Mouse (Mus musculus) midbrain, embryonic 15.5 days (tissue): ENCODE results near the gene Dcaf5. TPM values are rescaled to one million over a fixed set of nuclear protein-coding genes. Genes with fewer than 3 reads are reported as not detected.

Source experiments
- ATAC-seq: fragments of 200-750 bp; cut with Nextera tagmentation; replicated peaks from 2 replicates; pipeline ENCODE4 v1.8.0; 2017; ENCODE audit warnings: moderate TSS enrichment
- H3K27ac ChIP-seq: fragments of 300-500 bp; sonication (generic); 2 replicates; pipeline ENCODE4 v1.5.1; 2015; ENCODE audit warnings: mild to moderate bottlenecking, inconsistent platforms
- H3K27me3 ChIP-seq: fragments of 300-500 bp; sonication (generic); replicated peaks from 2 replicates; pipeline ENCODE4 v1.6.1; 2015; ENCODE audit warnings: inconsistent platforms
- H3K36me3 ChIP-seq: fragments of 300-500 bp; sonication (generic); replicated peaks from 2 replicates; pipeline ENCODE4 v1.6.1; 2015; ENCODE audit warnings: inconsistent platforms
- H3K4me1 ChIP-seq: fragments of 300-500 bp; sonication (generic); 2 replicates; pipeline ENCODE4 v1.6.1; 2015; ENCODE audit warnings: inconsistent platforms
- H3K4me2 ChIP-seq: fragments of 300-500 bp; sonication (generic); 2 replicates; pipeline ENCODE4 v1.6.1; 2015; ENCODE audit warnings: inconsistent platforms, mild to moderate bottlenecking, moderate library complexity
- H3K4me3 ChIP-seq: fragments of 300-500 bp; sonication (generic); 2 replicates; pipeline ENCODE4 v1.5.1; 2015; ENCODE audit warnings: mild to moderate bottlenecking, inconsistent platforms
- H3K9ac ChIP-seq: fragments of 300-500 bp; sonication (generic); 2 replicates; pipeline ENCODE4 v1.6.1; 2015; ENCODE audit warnings: mild to moderate bottlenecking, inconsistent platforms
- H3K9me3 ChIP-seq: fragments of 300-500 bp; sonication (generic); 2 replicates; pipeline ENCODE4 v1.6.1; 2016; ENCODE audit warnings: inconsistent platforms
- WGBS: fragments of 180-500 bp; shearing (Covaris S2); methylation state at CpG from one replicate; pipeline ENCODE4 v1.1.7; 2015; ENCODE audit warnings: mixed read lengths; 5-methylcytosine and 5-hydroxymethylcytosine counted together
- polyA plus RNA-seq: library from polyadenylated mRNA; unstranded; fragments of >200 nt; fragmentation: Nextera tagmentation; extraction: Ambion mirVana; gene quantifications from 2 replicates; pipeline ENCODE4 v1.2.1, GENCODE M21; 2015

Gene Dcaf5
- polyA plus RNA-seq, 1 experiment from 2014 or later, result 26.6 TPM

GRCm38 (mm10) chr12:80324785-80325131 is 111.6 kb downstream of the Dcaf5 start:
- no peak for ATAC-seq
- Histone ChIP-seq H3K4me3 (no peak overlapping the region), H3K4me2 (no peak overlapping the region), H3K27me3 (no peaks in the 10 kb centered on the region), H3K9ac (no peak overlapping the region), H3K9me3 (no peaks in the 10 kb centered on the region), H3K4me1 (no peaks in the 10 kb centered on the region), H3K36me3 (no peaks in the 10 kb centered on the region), H3K27ac (no peak overlapping the region)
- WGBS, result 79% methylated on average over 1 of the region's 1 CpGs

- Histone ChIP-seq H3K4me2 (no peak overlapping the region), H3K4me3 (no peak overlapping the region), H3K4me1 (no peaks in the 10 kb centered on the region), H3K27me3 (no peaks in the 10 kb centered on the region), H3K27ac (no peak overlapping the region), H3K36me3 (no peaks in the 10 kb centered on the region), H3K9me3 (no peaks in the 10 kb centered on the region), H3K9ac (no peak overlapping the region)
- no peak for ATAC-seq
- 80% methylated on average over 9 of the region's 9 CpGs for WGBS
Measured at GRCm38 (mm10) chr12:80324051-80324784, 112.2 kb downstream of the Dcaf5 start.

GRCm38 (mm10) chr12:80323371-80324050 is 112.9 kb downstream of the Dcaf5 start:
- 64% methylated on average over 8 of the region's 8 CpGs for WGBS
- no peaks in the 10 kb centered on the region for H3K36me3 ChIP-seq
- no peaks in the 10 kb centered on the region for H3K9me3 ChIP-seq
- H3K4me2 ChIP-seq, result no peak overlapping the region
- H3K27me3 ChIP-seq, result no peaks in the 10 kb centered on the region
- H3K4me1 ChIP-seq, result no peaks in the 10 kb centered on the region
- no peak for ATAC-seq
- no peak overlapping the region for H3K9ac ChIP-seq
- H3K27ac ChIP-seq, result no peak overlapping the region
- no peak overlapping the region for H3K4me3 ChIP-seq

GRCm38 (mm10) chr12:80322494-80322893 is 113.9 kb downstream of the Dcaf5 start:
- WGBS, result 71% methylated on average over 6 of the region's 6 CpGs
- H3K9me3 ChIP-seq, result no peaks in the 10 kb centered on the region
- H3K4me3 ChIP-seq, result no peak overlapping the region
- no peaks in the 10 kb centered on the region for H3K4me1 ChIP-seq
- H3K27me3 ChIP-seq, result no peaks in the 10 kb centered on the region
- no peak overlapping the region for H3K27ac ChIP-seq
- no peak for ATAC-seq
- no peak overlapping the region for H3K4me2 ChIP-seq
- H3K36me3 ChIP-seq, result no peaks in the 10 kb centered on the region
- H3K9ac ChIP-seq, result no peak overlapping the region

DNA sequence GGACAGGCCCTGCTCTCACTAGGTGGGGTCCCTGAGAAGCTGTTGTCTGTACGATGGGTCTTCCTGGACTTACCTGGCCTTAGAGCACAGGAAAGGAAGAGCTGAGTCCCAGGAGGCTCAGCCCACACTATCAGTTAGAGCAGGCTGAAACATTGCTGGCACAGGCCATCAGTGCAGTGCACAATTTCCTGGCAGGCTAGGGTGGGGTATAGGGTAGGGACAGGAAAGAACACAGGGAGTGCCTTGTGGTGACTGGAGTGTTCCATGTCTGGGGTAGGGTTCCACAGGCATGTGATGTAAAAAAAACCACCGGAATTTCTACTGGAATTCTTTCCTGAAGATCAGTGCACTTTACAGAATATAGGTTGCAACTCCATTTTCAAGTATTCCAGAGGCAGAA is 117.3 kb downstream of the Dcaf5 start:
- Histone ChIP-seq H3K27ac (no peak overlapping the region), H3K9ac (no peak overlapping the region), H3K4me2 (no peak overlapping the region), H3K4me3 (no peak overlapping the region), H3K36me3 (no peaks in the 10 kb centered on the region), H3K4me1 (no peaks in the 10 kb centered on the region), H3K27me3 (no peaks in the 10 kb centered on the region), H3K9me3 (no peaks in the 10 kb centered on the region)
- no peak for ATAC-seq
- 82% methylated on average over 2 of the region's 2 CpGs for WGBS

GRCm38 (mm10) chr12:80315321-80315720 is 121.1 kb downstream of the Dcaf5 start:
- Histone ChIP-seq H3K9ac (no peak overlapping the region), H3K36me3 (no peaks in the 10 kb centered on the region), H3K27ac (no peak overlapping the region), H3K27me3 (no peaks in the 10 kb centered on the region), H3K9me3 (no peaks in the 10 kb centered on the region), H3K4me1 (no peaks in the 10 kb centered on the region), H3K4me2 (no peak overlapping the region), H3K4me3 (no peak overlapping the region)
- WGBS, result 93% methylated on average over 2 of the region's 2 CpGs
- no peak for ATAC-seq

GRCm38 (mm10) chr12:80311959-80312669 is 124.3 kb downstream of the Dcaf5 start:
- no peaks in the 10 kb centered on the region for H3K27me3 ChIP-seq
- no peak for ATAC-seq
- H3K36me3 ChIP-seq, result no peaks in the 10 kb centered on the region
- H3K4me1 ChIP-seq, result no peaks in the 10 kb centered on the region
- H3K9me3 ChIP-seq, result no peaks in the 10 kb centered on the region
- H3K4me2 ChIP-seq, result no peak overlapping the region
- H3K4me3 ChIP-seq, result no peak overlapping the region
- 41% methylated on average over 3 of the region's 3 CpGs for WGBS
- H3K9ac ChIP-seq, result no peak overlapping the region
- H3K27ac ChIP-seq, result no peak overlapping the region

DNA sequence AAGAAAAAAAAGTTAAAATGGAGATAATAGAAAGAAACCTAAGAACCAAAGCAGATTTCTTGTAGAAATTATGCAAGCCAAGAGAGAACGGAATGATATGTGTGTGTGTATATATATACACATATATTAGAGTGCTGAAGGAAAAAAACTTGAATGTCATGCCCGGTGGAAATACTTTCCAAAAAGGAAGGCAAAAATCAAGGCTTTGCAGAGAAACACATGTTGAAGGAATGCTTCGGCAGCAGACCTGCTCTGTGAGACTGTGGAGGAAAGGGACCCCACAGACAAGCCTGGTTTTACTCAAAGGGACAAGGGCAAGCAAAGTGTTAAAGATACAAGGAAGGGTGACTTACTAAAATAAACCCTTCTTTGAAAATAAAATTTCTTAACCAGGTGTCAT is 128.8 kb downstream of the Dcaf5 start:
- Histone ChIP-seq H3K36me3 (no peaks in the 10 kb centered on the region), H3K4me3 (no peak overlapping the region), H3K27me3 (no peaks in the 10 kb centered on the region), H3K9me3 (no peaks in the 10 kb centered on the region), H3K4me1 (no peaks in the 10 kb centered on the region), H3K9ac (no peak overlapping the region), H3K4me2 (no peak overlapping the region), H3K27ac (no peak overlapping the region)
- 90% methylated on average over 3 of the region's 3 CpGs for WGBS
- no peak for ATAC-seq

- no peak overlapping the region for H3K4me3 ChIP-seq
- no peak overlapping the region for H3K4me2 ChIP-seq
- WGBS, result 94% methylated on average over 3 of the region's 3 CpGs
- H3K27ac ChIP-seq, result no peak overlapping the region
- H3K27me3 ChIP-seq, result no peaks in the 10 kb centered on the region
- H3K9ac ChIP-seq, result no peak overlapping the region
- no peaks in the 10 kb centered on the region for H3K4me1 ChIP-seq
- ATAC-seq, result no peak
- no peaks in the 10 kb centered on the region for H3K36me3 ChIP-seq
- H3K9me3 ChIP-seq, result no peaks in the 10 kb centered on the region
Measured at GRCm38 (mm10) chr12:80304518-80304917, 131.9 kb downstream of the Dcaf5 start.

DNA sequence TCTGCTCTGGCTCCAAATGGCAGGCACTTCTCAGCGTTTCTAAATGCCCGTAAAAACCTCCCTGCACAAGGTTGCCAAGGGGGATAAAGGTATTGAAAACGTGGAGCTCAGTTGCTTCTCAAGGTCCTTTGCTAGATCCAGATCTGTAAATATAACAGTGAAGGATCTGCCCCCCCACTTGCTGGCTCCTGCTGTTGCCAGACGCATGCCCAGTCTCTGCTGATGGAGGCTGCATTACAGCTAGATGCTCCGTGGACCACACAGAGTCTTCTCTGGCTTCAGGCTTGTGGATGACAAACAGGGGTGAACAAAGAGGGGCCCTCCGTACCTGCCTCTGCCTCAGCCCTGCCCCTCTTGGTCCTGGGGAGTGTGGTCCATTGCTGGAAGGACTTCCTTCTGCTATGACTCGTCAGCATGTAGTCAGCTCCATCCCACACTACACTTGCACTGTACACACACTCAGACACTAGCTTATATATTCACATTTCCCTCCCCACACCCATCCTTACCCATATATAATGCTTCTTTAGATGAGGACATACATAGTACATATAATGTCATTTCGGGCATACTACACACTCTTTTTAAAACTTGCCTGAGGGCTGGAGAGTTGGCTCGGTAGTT is 135.5 kb downstream of the Dcaf5 start:
- no peaks in the 10 kb centered on the region for H3K36me3 ChIP-seq
- no peak overlapping the region for H3K9ac ChIP-seq
- H3K27me3 ChIP-seq, result no peaks in the 10 kb centered on the region
- no peak overlapping the region for H3K4me3 ChIP-seq
- 78% methylated on average over 9 of the region's 9 CpGs for WGBS
- no peaks in the 10 kb centered on the region for H3K9me3 ChIP-seq
- no peaks in the 10 kb centered on the region for H3K4me1 ChIP-seq
- H3K4me2 ChIP-seq, result no peak overlapping the region
- no peak for ATAC-seq
- H3K27ac ChIP-seq, result no peak overlapping the region

GRCm38 (mm10) chr12:80298714-80299113 is 137.7 kb downstream of the Dcaf5 start:
- Histone ChIP-seq H3K27ac (no peak overlapping the region), H3K4me2 (no peak overlapping the region), H3K9ac (no peak overlapping the region), H3K9me3 (no peaks in the 10 kb centered on the region), H3K4me3 (no peak overlapping the region), H3K36me3 (no peaks in the 10 kb centered on the region), H3K27me3 (no peaks in the 10 kb centered on the region), H3K4me1 (no peaks in the 10 kb centered on the region)
- ATAC-seq, result no peak
- 73% methylated on average over 6 of the region's 6 CpGs for WGBS

GRCm38 (mm10) chr12:80291895-80292435 is 144.4 kb downstream of the Dcaf5 start:
- WGBS, result 49% methylated on average over 3 of the region's 3 CpGs
- no peaks in the 10 kb centered on the region for H3K9me3 ChIP-seq
- H3K4me2 ChIP-seq, result no peak overlapping the region
- no peaks in the 10 kb centered on the region for H3K4me1 ChIP-seq
- no peak for ATAC-seq
- H3K4me3 ChIP-seq, result no peak overlapping the region
- H3K9ac ChIP-seq, result no peak overlapping the region
- no peaks in the 10 kb centered on the region for H3K27me3 ChIP-seq
- H3K27ac ChIP-seq, result no peak overlapping the region
- H3K36me3 ChIP-seq, result no peaks in the 10 kb centered on the region
